Mouse (Mus musculus): Measurements from ENCODE around the gene Zfp366.

Gene Zfp366

GRCm38 (mm10) chr13:99258677-99259076 is 74.1 kb downstream of the Zfp366 start:
- DNase-seq, result no peak

GRCm38 (mm10) chr13:99259502-99260174 is 75.0 kb downstream of the Zfp366 start:
- no peak for DNase-seq

- no peak for DNase-seq
These were observed 77.8 kb downstream of the Zfp366 start for GRCm38 (mm10) chr13:99262406-99262805.

- DNase-seq, result no peak
These were observed 78.6 kb downstream of the Zfp366 start for GRCm38 (mm10) chr13:99263159-99263783.

- no peak for DNase-seq
These were observed 79.9 kb downstream of the Zfp366 start for GRCm38 (mm10) chr13:99264483-99264882.

- DNase-seq, result no peak
These were observed 87.4 kb downstream of the Zfp366 start for GRCm38 (mm10) chr13:99272046-99272445.

GRCm38 (mm10) chr13:99277521-99277920 is 92.9 kb downstream of the Zfp366 start:
- no peak for DNase-seq

- DNase-seq, result no peak
These were observed 93.9 kb downstream of the Zfp366 start for GRCm38 (mm10) chr13:99278511-99278910.

GRCm38 (mm10) chr13:99279351-99279750 is 94.7 kb downstream of the Zfp366 start:
- DNase-seq, result no peak

- no peak for DNase-seq
These were observed 98.3 kb downstream of the Zfp366 start for GRCm38 (mm10) chr13:99282961-99283360.

- DNase-seq, result no peak
These were observed 99.3 kb downstream of the Zfp366 start for GRCm38 (mm10) chr13:99283916-99284315.

- DNase-seq, result no peak
These were observed 100.0 kb downstream of the Zfp366 start for GRCm38 (mm10) chr13:99284400-99285160.

- DNase-seq, result no peak
These were observed 100.6 kb downstream of the Zfp366 start for GRCm38 (mm10) chr13:99285241-99285640.

GRCm38 (mm10) chr13:99287207-99287606 is 102.6 kb downstream of the Zfp366 start:
- no peak for DNase-seq

GRCm38 (mm10) chr13:99287786-99288185 is 103.2 kb downstream of the Zfp366 start:
- DNase-seq, result no peak

GRCm38 (mm10) chr13:99290766-99291165 is 106.1 kb downstream of the Zfp366 start:
- no peak for DNase-seq

GRCm38 (mm10) chr13:99294176-99294575 is 109.6 kb downstream of the Zfp366 start:
- no peak for DNase-seq

- no peak for DNase-seq
These were observed 115.3 kb downstream of the Zfp366 start for GRCm38 (mm10) chr13:99299921-99300320.

All from kidney, adult 18-20 months (tissue).